Mouse (Mus musculus): Measurements from ENCODE around the gene Nckap5.

GRCm38 (mm10) chr1:126027536-126027935 is 803.1 kb downstream of the Nckap5 start:
- TF ChIP-seq POLR2A (IDR thresholded peaks at IDR 0.05; ENCODE audit: extremely low read depth, insufficient read depth, low read length) (no peak), CTCF (IDR thresholded peaks at IDR 0.05; ENCODE audit: low read depth, low read length) (no peak)

Measured in liver, adult 2 months (tissue).